Mouse (Mus musculus) right cerebral cortex, postnatal 14 days (tissue): ENCODE measurements around the gene Sbno2.

ENCODE experiments used
- DNase-seq: peaks from one replicate; pipeline ENCODE4 v3.0.0; 2022

The Sbno2 gene

GRCm38 (mm10) chr10:80121639-80122038, 16.3 kb upstream of the Sbno2 start:
- DNase-seq = no peak

DNA sequence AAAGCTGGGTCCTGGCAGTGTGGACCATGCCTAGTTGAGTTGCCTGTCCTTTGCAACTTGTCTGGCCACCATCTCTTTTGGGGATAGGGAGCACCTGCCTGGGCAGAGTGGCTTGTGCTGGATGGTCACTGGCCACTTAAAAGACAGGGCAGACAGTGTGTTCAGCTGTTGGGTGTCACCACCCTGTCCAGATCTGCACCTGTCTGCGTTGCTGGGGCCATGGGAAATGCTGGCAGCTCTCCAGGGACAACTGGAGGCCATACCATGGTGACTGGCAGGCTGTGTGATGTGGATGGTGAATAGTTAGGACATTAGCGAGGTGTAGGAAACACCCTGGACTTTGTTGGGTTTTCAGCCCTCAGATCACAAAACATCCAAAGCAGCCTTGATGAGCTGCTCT, 14.8 kb upstream of the Sbno2 start:
- DNase-seq = no peak

- no peak for DNase-seq
Observed at GRCm38 (mm10) chr10:80118552-80118951, 13.2 kb upstream of the Sbno2 start.

GRCm38 (mm10) chr10:80117736-80118135, 12.4 kb upstream of the Sbno2 start:
- DNase-seq = no peak

GRCm38 (mm10) chr10:80116927-80117691, 11.7 kb upstream of the Sbno2 start:
- no peak for DNase-seq

DNA sequence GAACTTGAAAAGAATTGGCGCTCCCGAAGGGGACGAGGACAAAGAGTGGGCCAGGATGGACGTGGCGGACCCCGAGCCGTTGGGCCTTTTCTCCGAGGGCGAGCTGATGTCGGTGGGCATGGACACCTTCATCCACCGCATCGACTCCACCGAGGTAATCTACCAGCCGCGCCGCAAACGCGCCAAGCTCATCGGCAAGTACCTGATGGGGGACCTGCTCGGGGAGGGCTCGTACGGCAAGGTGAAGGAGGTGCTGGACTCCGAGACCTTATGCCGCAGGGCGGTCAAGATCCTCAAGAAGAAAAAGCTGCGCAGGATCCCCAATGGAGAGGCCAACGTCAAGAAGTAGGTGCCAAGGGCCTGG, 11.2 kb upstream of the Sbno2 start:
- DNase-seq = no peak

- no peak for DNase-seq
Observed at GRCm38 (mm10) chr10:80115944-80116335, 10.6 kb upstream of the Sbno2 start.

DNA sequence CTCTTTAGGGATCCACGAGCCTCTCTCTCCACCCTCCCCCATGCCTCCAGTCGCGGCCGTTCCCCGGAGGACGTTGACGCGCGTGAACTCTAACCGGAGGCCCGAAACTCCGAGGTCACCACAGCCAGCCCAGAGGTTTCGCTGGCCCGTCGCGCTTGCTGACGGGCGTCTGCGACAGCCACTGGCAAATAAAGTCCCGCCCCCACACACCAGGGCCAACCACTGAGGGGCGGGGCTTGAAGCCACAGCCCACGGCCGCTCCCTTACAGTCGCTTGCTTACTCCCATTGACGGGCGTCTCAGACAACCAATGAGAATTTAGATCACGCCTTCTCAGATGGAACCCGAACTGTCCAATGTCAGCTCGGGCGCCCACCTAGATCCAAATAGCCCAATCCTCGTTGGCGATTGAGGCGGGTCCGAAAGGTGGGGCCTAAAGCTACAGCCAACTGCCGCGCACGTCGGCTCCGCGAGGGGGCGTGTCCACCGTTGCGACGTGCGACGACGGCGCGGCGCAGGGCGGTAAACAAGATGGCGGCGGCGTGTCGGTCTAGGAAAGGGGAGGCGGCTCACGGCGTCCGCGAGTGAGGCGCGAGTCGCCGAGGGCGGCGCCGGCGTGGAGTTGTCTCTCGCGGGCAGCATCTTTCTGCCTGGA, 10.0 kb upstream of the Sbno2 start, which contains the start of gene Stk11:
TSS of gene Stk11 (plus strand) at position 514 of the 654 bp plus-strand sequence.
- DNase-seq = peak; percentile 100

DNA sequence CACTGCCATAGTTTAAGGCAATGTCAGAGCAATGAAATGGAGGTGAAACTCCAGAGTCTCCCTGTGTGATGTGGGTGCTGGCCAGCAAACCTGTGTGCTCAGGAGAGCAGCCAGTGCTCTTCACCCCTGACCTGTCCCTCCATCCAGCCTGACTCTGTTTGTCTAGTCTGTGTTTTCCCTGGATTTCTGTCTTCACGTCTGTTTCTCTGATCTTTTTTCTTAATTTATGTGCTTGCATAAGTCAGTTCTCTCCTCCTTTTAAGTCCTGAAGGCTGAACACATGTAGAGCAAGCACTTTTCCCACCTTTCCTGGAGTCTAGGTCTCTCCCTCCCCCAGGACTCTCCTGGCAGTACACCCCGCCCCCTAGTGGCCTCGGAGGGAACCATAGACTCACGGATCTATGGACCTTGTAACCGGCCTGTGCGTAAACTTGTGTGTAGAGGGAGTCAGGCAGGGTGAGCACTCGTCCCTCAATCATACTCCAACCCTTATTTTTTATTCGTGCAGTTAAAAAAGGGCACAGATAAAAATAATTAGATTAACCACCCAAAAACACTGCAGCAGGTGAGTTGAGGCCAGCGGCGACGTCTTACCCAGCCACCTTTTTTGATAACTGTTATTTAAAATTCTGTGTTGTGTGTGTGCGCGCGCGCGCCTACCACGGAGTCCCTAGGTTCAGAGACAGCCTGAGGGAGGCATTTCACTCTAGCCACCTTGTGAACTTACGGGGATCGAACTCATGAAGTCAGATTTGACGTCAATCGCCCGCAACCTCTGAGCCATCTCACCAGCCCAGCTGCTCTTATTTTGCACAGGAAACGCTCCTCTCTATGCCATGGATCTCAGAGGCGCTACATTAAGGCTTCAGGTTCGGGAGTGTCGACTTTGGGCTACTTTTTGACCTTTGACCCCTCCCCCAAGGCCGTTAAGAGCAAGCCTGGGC, 9.2 kb upstream of the Sbno2 start:
- DNase-seq = peak; percentile 90

DNA sequence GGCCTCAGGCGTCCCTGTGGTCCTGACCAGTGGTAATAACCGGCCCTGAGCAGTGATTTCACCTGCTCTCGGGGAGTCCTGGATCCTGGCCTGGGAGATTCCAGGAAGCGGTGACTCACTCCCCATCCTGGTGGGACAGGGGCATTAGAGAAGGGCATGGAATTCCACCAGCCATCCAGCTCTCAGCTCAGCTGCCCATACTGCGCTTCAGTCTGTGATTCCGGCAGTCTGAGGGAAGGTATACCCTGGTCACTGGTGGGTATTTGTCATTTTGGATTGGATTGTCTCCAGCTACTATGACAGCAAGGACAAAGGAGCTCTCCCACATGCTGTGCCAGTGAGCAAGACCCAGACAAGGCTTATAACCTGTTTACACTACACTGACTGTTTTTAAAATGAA, 2.3 kb upstream of the Sbno2 start:
- no peak for DNase-seq

DNA sequence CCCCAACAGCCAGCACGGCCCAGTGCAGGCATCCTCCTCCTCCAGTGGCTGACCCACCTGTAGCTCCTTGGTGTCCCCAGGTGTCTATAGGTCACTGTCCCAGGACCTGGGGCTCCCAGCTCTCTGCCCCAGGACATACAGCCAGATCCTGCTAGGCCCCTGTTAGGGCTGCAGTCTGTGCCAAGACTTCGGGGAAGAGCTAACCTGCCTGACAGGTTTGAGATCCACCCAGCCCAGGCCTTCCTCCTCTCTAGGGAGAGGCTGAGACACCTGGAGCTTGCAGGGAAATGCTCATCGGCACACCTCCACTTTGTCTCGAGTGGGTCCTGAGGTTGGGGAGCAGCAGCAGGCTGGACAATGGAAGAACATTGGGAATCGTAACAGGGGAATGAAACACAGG, 555 bp upstream of the Sbno2 start:
- DNase-seq = no peak

DNA sequence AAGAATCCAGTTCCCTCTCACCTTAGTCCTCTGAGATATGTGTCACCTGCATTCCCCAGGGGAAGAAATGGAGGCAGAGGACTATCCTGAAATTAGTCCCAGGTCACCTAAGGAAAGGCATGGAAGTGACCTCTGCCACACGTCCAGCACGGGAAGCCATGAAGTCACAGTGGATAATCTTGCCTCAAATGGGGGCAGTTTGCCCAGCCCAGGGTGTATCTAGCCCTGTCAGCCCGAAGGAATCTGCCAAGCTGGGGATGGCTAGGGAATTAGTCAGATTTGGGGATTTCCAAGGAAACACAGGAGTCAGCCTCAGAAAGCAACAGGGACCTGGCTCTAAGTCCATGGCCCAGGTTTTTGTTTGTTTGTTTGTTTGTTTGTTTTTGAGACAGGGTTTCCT, 1.2 kb downstream of the Sbno2 start:
- no peak for DNase-seq

DNA sequence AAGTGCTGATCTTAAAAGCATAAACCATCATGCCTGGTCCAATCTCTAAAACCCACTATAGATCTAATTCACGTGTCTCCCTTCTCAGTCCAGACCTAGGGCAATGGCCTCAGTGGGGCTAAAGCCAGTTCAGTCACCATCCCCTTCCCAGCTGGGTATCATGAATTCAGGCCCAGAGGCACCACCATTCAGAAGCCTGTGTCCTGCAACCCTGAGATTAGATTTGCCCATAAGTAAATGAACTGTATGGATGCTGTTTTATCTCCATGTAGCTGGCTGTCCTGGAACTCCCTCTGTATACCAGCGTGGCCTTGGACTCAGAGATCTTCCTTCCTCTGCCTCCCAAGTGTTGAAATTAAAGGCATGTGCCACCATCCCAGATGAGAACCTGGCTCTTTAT, 2.3 kb downstream of the Sbno2 start:
- no peak for DNase-seq

GRCm38 (mm10) chr10:80102216-80102915, 3.0 kb downstream of the Sbno2 start:
- DNase-seq = peak; percentile 80

DNA sequence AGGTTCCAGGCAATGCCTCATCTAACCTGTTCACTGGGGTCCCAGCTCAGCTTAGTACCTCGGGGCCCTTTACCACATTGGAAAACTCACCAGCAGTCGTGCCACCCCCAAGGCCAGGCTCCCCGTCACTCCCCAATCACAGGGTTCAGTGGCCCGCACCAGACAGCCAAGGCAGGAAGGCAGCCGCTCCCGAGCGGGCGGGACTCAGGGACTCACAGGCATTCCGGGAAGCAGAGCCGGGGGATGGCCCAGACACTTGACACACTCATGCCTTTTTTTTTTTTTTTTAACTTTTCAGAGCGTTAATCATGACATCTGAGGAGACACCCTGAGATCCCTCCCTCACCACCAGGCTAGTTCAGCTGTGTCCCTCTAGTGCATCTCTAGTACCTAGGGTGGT, 4.4 kb downstream of the Sbno2 start:
- no peak for DNase-seq

GRCm38 (mm10) chr10:80098630-80099029, 6.7 kb downstream of the Sbno2 start:
- DNase-seq = no peak

DNA sequence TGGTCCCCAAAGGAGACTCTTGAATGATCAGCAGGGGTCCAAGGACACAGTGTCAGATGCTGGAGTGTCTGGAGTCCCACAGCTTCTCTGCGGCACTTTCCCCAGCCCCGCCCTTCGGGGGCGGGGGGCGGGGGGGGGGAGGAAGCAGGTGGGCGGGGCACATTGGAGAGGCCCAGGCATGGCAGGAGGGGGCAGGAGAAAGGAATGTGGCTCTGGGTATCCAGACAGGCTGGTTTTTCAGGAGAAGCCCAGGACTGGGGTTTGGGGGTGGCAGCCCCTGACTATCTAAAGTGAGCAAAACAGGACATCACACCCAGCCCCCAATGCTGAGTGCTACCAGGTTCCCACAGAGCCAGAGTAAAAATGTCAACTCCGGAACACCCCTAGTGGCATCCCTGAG, 8.1 kb downstream of the Sbno2 start:
- DNase-seq = no peak

DNA sequence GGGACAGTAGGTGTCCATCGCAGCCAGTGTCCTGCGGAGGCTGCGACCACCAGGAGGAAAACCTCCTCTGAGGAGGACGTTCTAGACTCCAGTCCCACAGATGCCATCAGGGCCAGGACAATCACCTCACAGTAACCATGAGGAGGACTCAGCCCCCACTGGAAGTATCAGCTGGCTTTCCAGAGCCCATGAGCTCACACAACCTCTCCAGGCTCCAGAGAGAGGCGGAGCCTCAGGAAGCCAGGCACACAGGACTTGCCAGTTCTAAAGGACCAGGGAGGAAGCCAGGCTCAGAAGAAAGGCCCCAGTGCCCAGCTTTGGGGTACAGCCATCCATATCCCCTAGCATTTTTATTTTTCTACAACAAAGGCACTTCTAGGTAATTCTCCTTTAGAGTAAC, 9.8 kb downstream of the Sbno2 start:
- no peak for DNase-seq

- no peak for DNase-seq
Observed at GRCm38 (mm10) chr10:80094684-80095083, 10.7 kb downstream of the Sbno2 start.

GRCm38 (mm10) chr10:80094085-80094484, 11.3 kb downstream of the Sbno2 start:
- DNase-seq = no peak

GRCm38 (mm10) chr10:80092690-80093089, 12.7 kb downstream of the Sbno2 start:
- no peak for DNase-seq

DNA sequence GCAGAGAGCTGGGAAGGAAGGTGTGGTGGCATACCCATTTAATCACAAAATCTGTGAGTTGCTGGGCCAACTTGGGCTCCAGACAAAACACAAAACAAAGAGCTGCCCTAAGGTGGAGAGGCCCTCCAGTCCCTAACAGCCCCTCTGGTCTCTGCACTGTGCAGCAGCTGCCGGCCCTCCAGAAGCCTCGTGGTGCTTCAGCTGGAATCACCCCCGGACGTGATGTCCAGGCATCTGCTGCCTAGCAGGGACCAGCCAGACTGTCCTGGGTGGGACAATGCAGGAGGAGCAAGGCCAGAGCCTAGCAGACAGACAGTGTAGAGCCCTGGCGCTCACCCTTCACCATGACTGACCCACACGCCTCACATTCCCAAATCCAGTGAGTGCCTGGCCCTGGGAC, 13.8 kb downstream of the Sbno2 start:
- DNase-seq = no peak

DNA sequence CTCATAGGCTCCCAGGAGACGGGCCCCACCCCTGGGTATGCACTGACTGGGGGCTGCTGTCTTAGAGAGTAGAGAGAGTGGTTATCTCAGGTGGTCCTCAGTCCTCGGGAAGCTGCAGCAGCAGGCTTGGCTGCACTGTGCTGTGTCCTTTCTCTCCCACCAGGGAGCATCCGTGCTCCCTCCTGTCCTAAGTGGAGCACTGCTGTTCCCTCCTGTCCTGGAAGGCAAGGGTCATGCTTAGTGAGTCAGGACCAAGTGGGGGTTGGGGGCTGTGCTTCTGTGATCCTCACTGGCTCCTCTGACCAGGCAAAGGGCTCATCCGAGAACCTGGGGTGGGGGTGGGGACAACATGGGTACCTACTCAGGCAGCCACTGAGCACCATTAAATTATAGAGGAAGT, 16.2 kb downstream of the Sbno2 start:
- DNase-seq = no peak
